Mouse (Mus musculus): ENCODE results near the gene Slc39a7. TPM values are rescaled to one million over a fixed set of nuclear protein-coding genes. Genes with fewer than 3 reads are reported as not detected.
A peak's percentile ranks its signal among the peaks of the same experiment; 100 is the strongest.

Slc39a7 gene
- total and polyA plus RNA-seq, 2 experiments from 2014 or later: 152 to 229 TPM

GRCm38 (mm10) chr17:34038878-34039561, 7.5 kb upstream of the Slc39a7 start, which contains the start of gene Col11a2:
TSS of gene Col11a2 (plus strand) at chr17:34039437.
- ATAC-seq (ENCODE audit: low FRiP score) (peak; percentile 35; the same call in 1 of the 2 replicates), DNase-seq (ENCODE audit: low spot score) (peak; percentile 26)
- Histone ChIP-seq H3K27me3 (ENCODE audit: insufficient read depth, low read length) (no peaks in the 10 kb centered on the region), H3K4me1 (ENCODE audit: insufficient read depth, low read length) (no peaks in the 10 kb centered on the region), H3K27ac (ENCODE audit: low read depth, low read length) (no peak within 1 kb of the TSS), H3K9me3 (ENCODE audit: low read length) (no peaks in the 10 kb centered on the region), H3K4me2 (ENCODE audit: low read depth, low read length, poor library complexity, severe bottlenecking) (peak within 1 kb of the TSS; percentile 49), H3K36me3 (ENCODE audit: insufficient read depth, low read length) (peaks cover 24% of the 10 kb centered on the region), H3K9ac (replicated peaks; ENCODE audit: low read length, poor library complexity, severe bottlenecking) (peak within 1 kb of the TSS; percentile 39; the same call in 1 of the 2 replicates), H3K4me3 (ENCODE audit: low read depth, low read length) (peak within 1 kb of the TSS; percentile 28)
- WGBS: 12% methylated on average over 28 of the region's 28 CpGs
- TF ChIP-seq CTCF (IDR thresholded peaks at IDR 0.05): peak; percentile 36

- WGBS: 16% methylated on average over 20 of the region's 21 CpGs
- Histone ChIP-seq H3K9ac (replicated peaks; ENCODE audit: low read length, poor library complexity, severe bottlenecking) (0 out of 2 replicates have a peak overlapping the region, but pooled peaks have one; percentile 39), H3K27ac (ENCODE audit: low read depth, low read length) (no peak overlapping the region), H3K36me3 (ENCODE audit: insufficient read depth, low read length) (peaks cover 24% of the 10 kb centered on the region), H3K9me3 (ENCODE audit: low read length) (no peaks in the 10 kb centered on the region), H3K4me2 (ENCODE audit: low read depth, low read length, poor library complexity, severe bottlenecking) (peak overlapping the region; percentile 49), H3K4me3 (ENCODE audit: low read depth, low read length) (peak overlapping the region; percentile 28), H3K27me3 (ENCODE audit: insufficient read depth, low read length) (no peaks in the 10 kb centered on the region), H3K4me1 (ENCODE audit: insufficient read depth, low read length) (no peaks in the 10 kb centered on the region)
- ATAC-seq (ENCODE audit: low FRiP score) (no peak), DNase-seq (ENCODE audit: low spot score) (peak; percentile 51)
- TF ChIP-seq CTCF (IDR thresholded peaks at IDR 0.05): no peak
Measured at GRCm38 (mm10) chr17:34038440-34038839, 7.0 kb upstream of the Slc39a7 start.

- WGBS: 93% methylated on average over 7 of the region's 7 CpGs
- peaks cover 8% of the 10 kb centered on the region for H3K4me1 ChIP-seq (ENCODE audit: insufficient read depth, low read length)
- no peak overlapping the region for H3K4me3 ChIP-seq (ENCODE audit: low read depth, low read length)
- peaks cover 24% of the 10 kb centered on the region for H3K36me3 ChIP-seq (ENCODE audit: insufficient read depth, low read length)
- ATAC-seq (ENCODE audit: low FRiP score): no peak
- TF ChIP-seq CTCF (IDR thresholded peaks at IDR 0.05): no peak
- H3K9ac ChIP-seq (replicated peaks; ENCODE audit: low read length, poor library complexity, severe bottlenecking): no peak overlapping the region
- DNase-seq (ENCODE audit: low spot score): no peak
- no peaks in the 10 kb centered on the region for H3K9me3 ChIP-seq (ENCODE audit: low read length)
- H3K4me2 ChIP-seq (ENCODE audit: low read depth, low read length, poor library complexity, severe bottlenecking): no peak overlapping the region
- no peaks in the 10 kb centered on the region for H3K27me3 ChIP-seq (ENCODE audit: insufficient read depth, low read length)
- H3K27ac ChIP-seq (ENCODE audit: low read depth, low read length): no peak overlapping the region
Measured at GRCm38 (mm10) chr17:34037241-34037640, 5.8 kb upstream of the Slc39a7 start.

GRCm38 (mm10) chr17:34036647-34037046, 5.2 kb upstream of the Slc39a7 start:
- TF ChIP-seq CTCF (IDR thresholded peaks at IDR 0.05): no peak
- DNase-seq (ENCODE audit: low spot score): no peak
- H3K9me3 ChIP-seq (ENCODE audit: low read length): no peaks in the 10 kb centered on the region

GRCm38 (mm10) chr17:34035517-34035916, 4.0 kb upstream of the Slc39a7 start:
- ATAC-seq (ENCODE audit: low FRiP score) (no peak), DNase-seq (ENCODE audit: low spot score) (no peak)
- WGBS: 93% methylated on average over 9 of the region's 9 CpGs

More at GRCm38 (mm10) chr17:34036647-34037046, 5.2 kb upstream of the Slc39a7 start:
- no peak overlapping the region for H3K4me2 ChIP-seq (ENCODE audit: low read depth, low read length, poor library complexity, severe bottlenecking)
- H3K9ac ChIP-seq (replicated peaks; ENCODE audit: low read length, poor library complexity, severe bottlenecking): no peak overlapping the region
- no peak overlapping the region for H3K4me3 ChIP-seq (ENCODE audit: low read depth, low read length)
- H3K4me1 ChIP-seq (ENCODE audit: insufficient read depth, low read length): peaks cover 8% of the 10 kb centered on the region
- H3K27ac ChIP-seq (ENCODE audit: low read depth, low read length): no peak overlapping the region
- no peak for ATAC-seq (ENCODE audit: low FRiP score)
- 84% methylated on average over 10 of the region's 10 CpGs for WGBS
- peaks cover 24% of the 10 kb centered on the region for H3K36me3 ChIP-seq (ENCODE audit: insufficient read depth, low read length)
- no peaks in the 10 kb centered on the region for H3K27me3 ChIP-seq (ENCODE audit: insufficient read depth, low read length)

GRCm38 (mm10) chr17:34034064-34034463, 2.6 kb upstream of the Slc39a7 start:
- WGBS: 69% methylated on average over 10 of the region's 10 CpGs
- no peaks in the 10 kb centered on the region for H3K27me3 ChIP-seq (ENCODE audit: insufficient read depth, low read length)
- H3K4me2 ChIP-seq (ENCODE audit: low read depth, low read length, poor library complexity, severe bottlenecking): no peak overlapping the region
- H3K27ac ChIP-seq (ENCODE audit: low read depth, low read length): no peak overlapping the region
- no peak overlapping the region for H3K4me3 ChIP-seq (ENCODE audit: low read depth, low read length)
- H3K9me3 ChIP-seq (ENCODE audit: low read length): no peaks in the 10 kb centered on the region
- peaks cover 32% of the 10 kb centered on the region for H3K36me3 ChIP-seq (ENCODE audit: insufficient read depth, low read length)
- H3K4me1 ChIP-seq (ENCODE audit: insufficient read depth, low read length): peaks cover 20% of the 10 kb centered on the region
- no peak overlapping the region for H3K9ac ChIP-seq (replicated peaks; ENCODE audit: low read length, poor library complexity, severe bottlenecking)
- TF ChIP-seq CTCF (IDR thresholded peaks at IDR 0.05): peak; percentile 74
- DNase-seq (ENCODE audit: low spot score): peak; percentile 51
- ATAC-seq (ENCODE audit: low FRiP score): no peak

More at GRCm38 (mm10) chr17:34035517-34035916, 4.0 kb upstream of the Slc39a7 start:
- TF ChIP-seq CTCF (IDR thresholded peaks at IDR 0.05): no peak
- no peak overlapping the region for H3K27ac ChIP-seq (ENCODE audit: low read depth, low read length)
- no peak overlapping the region for H3K4me2 ChIP-seq (ENCODE audit: low read depth, low read length, poor library complexity, severe bottlenecking)
- peaks cover 24% of the 10 kb centered on the region for H3K36me3 ChIP-seq (ENCODE audit: insufficient read depth, low read length)
- H3K4me3 ChIP-seq (ENCODE audit: low read depth, low read length): no peak overlapping the region
- H3K9ac ChIP-seq (replicated peaks; ENCODE audit: low read length, poor library complexity, severe bottlenecking): no peak overlapping the region
- no peaks in the 10 kb centered on the region for H3K27me3 ChIP-seq (ENCODE audit: insufficient read depth, low read length)
- no peaks in the 10 kb centered on the region for H3K9me3 ChIP-seq (ENCODE audit: low read length)
- H3K4me1 ChIP-seq (ENCODE audit: insufficient read depth, low read length): peaks cover 11% of the 10 kb centered on the region
